Mouse (Mus musculus): ENCODE results near the gene Ffar2. TPM values are rescaled to one million over a fixed set of nuclear protein-coding genes. Genes with fewer than 3 reads are reported as not detected.

The Ffar2 gene
- polyA plus RNA-seq, 1 experiment from 2014 or later: 0.35 TPM

DNA sequence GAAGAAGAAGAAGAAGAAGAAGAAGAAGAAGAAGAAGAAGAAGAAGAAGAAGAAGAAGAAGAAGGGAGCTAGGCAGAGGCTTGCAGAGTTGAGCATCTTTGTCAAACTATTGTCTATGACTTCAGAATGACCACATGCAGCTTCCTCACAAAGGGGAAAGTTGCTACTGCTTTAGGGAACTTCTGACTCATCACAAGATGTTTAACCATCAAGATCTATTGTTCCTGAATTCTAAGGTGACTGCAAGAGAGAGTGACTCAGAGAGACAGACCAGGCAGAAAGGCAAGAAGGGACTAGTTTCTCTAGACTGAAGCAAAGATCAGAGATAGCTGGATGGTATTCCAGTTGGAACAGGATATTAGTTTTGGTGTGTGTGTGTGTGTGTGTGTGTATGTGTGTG is 28.7 kb downstream of the Ffar2 start:
- no peak for ATAC-seq (ENCODE audit: low read depth)
- H3K9ac ChIP-seq: no peak overlapping the region
- H3K27me3 ChIP-seq: no peaks in the 10 kb centered on the region

DNA sequence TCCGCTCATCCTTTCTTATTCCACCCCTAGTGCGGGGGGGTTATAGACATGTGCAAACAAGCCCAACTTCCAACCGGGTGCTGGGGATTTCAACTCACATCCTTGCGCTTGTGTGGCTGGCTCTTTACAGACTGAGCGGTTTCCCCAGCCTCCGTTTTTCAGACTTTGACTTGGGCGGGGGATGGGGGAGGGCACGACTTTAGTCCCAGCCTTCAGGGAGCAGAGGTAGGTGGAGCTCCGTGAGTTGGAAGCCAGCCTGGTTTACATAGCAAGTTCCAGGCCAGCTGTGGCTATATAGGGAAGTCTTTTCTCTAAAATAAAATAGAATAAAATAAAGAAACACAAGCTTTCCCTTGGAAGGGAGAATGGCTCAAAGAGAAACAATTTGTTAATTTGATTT is 31.7 kb downstream of the Ffar2 start:
- H3K36me3 ChIP-seq: no peaks in the 10 kb centered on the region
- no peaks in the 10 kb centered on the region for H3K9me3 ChIP-seq (replicated peaks)
- DNase-seq (no peak), ATAC-seq (ENCODE audit: low read depth) (no peak)
- no peak overlapping the region for H3K4me3 ChIP-seq (replicated peaks)
- WGBS (ENCODE audit: insufficient replicate concordance): 18% methylated on average over 9 of the region's 9 CpGs
- no peak overlapping the region for H3K27ac ChIP-seq
- H3K9ac ChIP-seq: no peak overlapping the region
- H3K4me1 ChIP-seq (replicated peaks): no peaks in the 10 kb centered on the region
- no peak overlapping the region for H3K4me2 ChIP-seq
- 0 out of 2 replicates have a peak, but pooled peaks cover 3% of the 10 kb centered on the region for H3K27me3 ChIP-seq

More for the DNA sequence above, 28.7 kb downstream of the Ffar2 start:
- Histone ChIP-seq H3K9me3 (replicated peaks) (peaks cover 3% of the 10 kb centered on the region), H3K27ac (no peak overlapping the region), H3K36me3 (no peaks in the 10 kb centered on the region), H3K4me3 (replicated peaks) (no peak overlapping the region), H3K4me1 (replicated peaks) (no peaks in the 10 kb centered on the region), H3K4me2 (no peak overlapping the region)
- DNase-seq: no peak

DNA sequence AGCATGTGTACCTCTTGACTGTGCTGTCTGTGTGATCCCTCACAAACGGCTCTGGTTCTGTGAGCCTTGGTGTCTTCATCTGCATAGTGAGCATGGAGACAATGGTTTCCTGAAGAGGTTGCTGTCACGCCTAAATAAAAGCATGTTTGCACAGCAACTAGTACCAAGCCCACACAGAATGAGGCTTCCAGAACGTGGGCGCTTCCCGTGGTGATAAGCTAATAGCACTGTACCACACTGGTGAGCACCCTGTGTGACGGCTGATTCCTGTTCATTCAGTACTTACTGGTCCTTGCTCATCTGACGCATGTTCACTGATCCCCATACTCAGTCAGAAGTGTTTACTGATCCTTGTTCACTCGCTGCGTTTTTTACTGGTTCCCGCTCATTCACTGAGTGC is 33.4 kb downstream of the Ffar2 start:
- 0 out of 2 replicates have a peak, but pooled peaks cover 3% of the 10 kb centered on the region for H3K27me3 ChIP-seq
- H3K4me2 ChIP-seq: no peak overlapping the region
- no peak overlapping the region for H3K9ac ChIP-seq
- no peak for ATAC-seq (ENCODE audit: low read depth)
- no peaks in the 10 kb centered on the region for H3K9me3 ChIP-seq (replicated peaks)
- no peaks in the 10 kb centered on the region for H3K36me3 ChIP-seq
- no peak overlapping the region for H3K4me3 ChIP-seq (replicated peaks)
- WGBS (ENCODE audit: insufficient replicate concordance): 62% methylated on average over 10 of the region's 10 CpGs
- DNase-seq: no peak
- H3K27ac ChIP-seq: no peak overlapping the region
- H3K4me1 ChIP-seq (replicated peaks): no peaks in the 10 kb centered on the region

DNA sequence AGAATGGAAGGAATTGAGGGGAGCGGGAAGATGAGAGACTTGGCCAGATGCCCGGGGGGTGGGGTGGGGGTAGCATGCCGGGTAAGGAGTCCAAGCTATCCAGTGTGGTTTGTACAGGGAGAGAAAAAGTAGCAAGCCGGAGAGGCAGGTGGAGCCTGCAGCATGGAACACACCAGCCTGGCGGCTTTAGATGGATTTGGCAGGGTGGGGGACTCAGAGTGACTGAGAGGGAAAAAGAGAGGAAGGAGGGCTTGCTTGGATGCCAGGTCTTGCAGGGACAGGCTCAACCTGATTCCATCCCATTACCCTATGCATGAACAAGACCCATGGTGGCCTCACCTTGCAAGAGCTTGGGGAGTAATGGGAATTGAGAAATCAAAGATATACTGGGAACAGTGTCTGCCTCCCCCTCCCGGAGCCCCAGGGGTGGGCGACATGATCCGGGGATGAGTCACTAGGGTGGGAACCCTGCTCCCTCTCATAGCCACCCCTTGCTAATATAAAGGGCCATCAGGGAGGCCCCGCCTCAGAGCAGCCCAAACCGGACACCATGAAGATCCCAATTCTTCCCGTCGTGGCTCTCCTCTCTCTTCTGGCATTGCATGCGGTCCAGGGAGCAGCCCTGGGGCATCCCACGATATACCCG is 36.1 kb downstream of the Ffar2 start, which contains the start of gene Krtdap:
Gene Krtdap, plus strand, starts transcription at position 520 of the 646 bp plus-strand sequence.
- no peaks in the 10 kb centered on the region for H3K4me1 ChIP-seq (replicated peaks)
- no peak within 1 kb of the TSS for H3K4me2 ChIP-seq
- H3K36me3 ChIP-seq: no peaks in the 10 kb centered on the region
- ATAC-seq (ENCODE audit: low read depth) (no peak), DNase-seq (no peak)
- H3K27me3 ChIP-seq: 0 out of 2 replicates have a peak, but pooled peaks cover 3% of the 10 kb centered on the region
- H3K4me3 ChIP-seq (replicated peaks): no peak within 1 kb of the TSS
- H3K9ac ChIP-seq: no peak within 1 kb of the TSS
- H3K9me3 ChIP-seq (replicated peaks): no peaks in the 10 kb centered on the region
- WGBS (ENCODE audit: insufficient replicate concordance): 46% methylated on average over 15 of the region's 15 CpGs
- H3K27ac ChIP-seq: no peak within 1 kb of the TSS

- Histone ChIP-seq H3K4me1 (replicated peaks) (no peaks in the 10 kb centered on the region), H3K4me3 (replicated peaks) (no peak overlapping the region), H3K9me3 (replicated peaks) (no peaks in the 10 kb centered on the region), H3K27ac (no peak overlapping the region), H3K36me3 (no peaks in the 10 kb centered on the region), H3K4me2 (no peak overlapping the region), H3K27me3 (0 out of 2 replicates have a peak, but pooled peaks cover 3% of the 10 kb centered on the region), H3K9ac (no peak overlapping the region)
- 63% methylated on average over 13 of the region's 13 CpGs for whole genome bisulfite sequencing (ENCODE audit: insufficient replicate concordance)
- DNase-seq (no peak), ATAC-seq (ENCODE audit: low read depth) (no peak)
Measured at GRCm38 (mm10) chr7:30785721-30786546, 37.6 kb downstream of the Ffar2 start.

DNA sequence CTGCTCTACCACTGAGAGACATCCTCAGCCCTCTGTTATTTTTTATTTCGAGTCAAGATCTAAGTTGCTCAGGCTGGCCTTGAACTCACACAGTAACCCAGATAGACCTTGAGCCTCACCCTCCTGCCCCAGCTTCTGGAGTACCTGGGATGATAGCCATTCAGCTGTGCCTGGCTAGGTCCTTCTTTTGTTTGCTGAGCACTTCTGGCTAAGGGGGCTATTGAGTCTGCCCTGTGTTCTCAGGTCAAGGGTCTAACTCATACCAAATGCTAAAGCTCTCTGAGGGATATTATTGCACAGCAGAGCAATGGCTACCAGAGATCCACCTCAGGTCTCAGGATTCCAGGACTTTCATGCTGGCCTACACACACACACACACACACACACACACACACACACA is 38.4 kb downstream of the Ffar2 start:
- Histone ChIP-seq H3K36me3 (no peaks in the 10 kb centered on the region), H3K27me3 (0 out of 2 replicates have a peak, but pooled peaks cover 3% of the 10 kb centered on the region), H3K4me3 (replicated peaks) (no peak overlapping the region), H3K4me1 (replicated peaks) (no peaks in the 10 kb centered on the region), H3K27ac (no peak overlapping the region), H3K9me3 (replicated peaks) (no peaks in the 10 kb centered on the region), H3K4me2 (no peak overlapping the region), H3K9ac (no peak overlapping the region)
- 33% methylated on average over 1 of the region's 1 CpGs for WGBS (ENCODE audit: insufficient replicate concordance)
- no peak for DNase-seq
- ATAC-seq (ENCODE audit: low read depth): no peak

DNA sequence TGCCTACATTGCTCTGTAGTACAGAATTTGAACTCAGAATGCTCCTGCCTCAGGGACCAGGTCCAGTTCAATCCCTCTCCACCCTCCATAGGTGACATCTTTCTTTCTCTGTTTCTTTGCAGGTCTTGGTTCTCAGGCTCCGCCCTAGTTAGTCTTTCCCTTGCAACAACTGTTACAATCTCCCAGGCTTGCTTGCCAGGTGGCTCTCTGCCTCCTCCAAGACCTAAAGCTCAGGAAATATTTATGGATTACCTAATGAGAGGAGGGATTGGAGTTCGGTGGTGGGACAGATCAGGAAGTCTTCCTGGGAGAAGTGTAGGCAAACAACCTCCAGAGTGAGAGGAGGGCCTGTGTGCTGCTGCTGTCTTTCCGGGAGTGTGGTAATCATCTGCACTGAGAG is 40.9 kb downstream of the Ffar2 start:
- WGBS (ENCODE audit: insufficient replicate concordance): 57% methylated on average over 3 of the region's 3 CpGs
- ATAC-seq (ENCODE audit: low read depth): no peak

DNA sequence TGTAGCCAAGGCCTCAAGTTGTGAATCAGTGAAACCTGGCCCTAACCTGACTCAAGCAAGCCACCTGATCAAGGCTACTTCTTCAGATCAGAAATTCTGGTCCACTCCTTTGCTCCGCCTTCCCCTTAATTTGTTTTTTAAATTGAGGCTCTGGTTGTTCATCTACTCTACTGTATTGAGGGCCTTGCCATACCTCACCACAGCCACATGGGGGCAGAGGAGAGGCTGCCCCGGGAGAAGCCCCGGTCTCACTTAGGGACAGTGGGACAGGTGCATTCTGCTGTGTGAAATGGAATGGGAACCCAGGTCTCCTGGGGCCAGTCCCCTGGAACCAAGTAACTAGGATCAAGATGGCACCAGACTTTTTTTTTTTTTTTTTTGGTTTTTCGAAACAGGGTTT is 41.8 kb downstream of the Ffar2 start:
- no peaks in the 10 kb centered on the region for H3K9me3 ChIP-seq (replicated peaks)
- H3K9ac ChIP-seq: no peak overlapping the region
- DNase-seq (no peak), ATAC-seq (ENCODE audit: low read depth) (no peak)
- WGBS (ENCODE audit: insufficient replicate concordance): 36% methylated on average over 4 of the region's 4 CpGs
- H3K4me2 ChIP-seq: no peak overlapping the region
- H3K4me1 ChIP-seq (replicated peaks): no peaks in the 10 kb centered on the region
- H3K36me3 ChIP-seq: no peaks in the 10 kb centered on the region
- no peak overlapping the region for H3K4me3 ChIP-seq (replicated peaks)
- H3K27me3 ChIP-seq: no peaks in the 10 kb centered on the region
- no peak overlapping the region for H3K27ac ChIP-seq

More for the DNA sequence above, 40.9 kb downstream of the Ffar2 start:
- Histone ChIP-seq H3K36me3 (no peaks in the 10 kb centered on the region), H3K9ac (no peak overlapping the region), H3K4me2 (no peak overlapping the region), H3K27me3 (no peaks in the 10 kb centered on the region), H3K9me3 (replicated peaks) (no peaks in the 10 kb centered on the region), H3K27ac (no peak overlapping the region), H3K4me1 (replicated peaks) (no peaks in the 10 kb centered on the region), H3K4me3 (replicated peaks) (no peak overlapping the region)
- DNase-seq: no peak

GRCm38 (mm10) chr7:30777911-30778310 is 45.7 kb downstream of the Ffar2 start:
- Histone ChIP-seq H3K4me3 (replicated peaks) (no peak overlapping the region), H3K27me3 (no peaks in the 10 kb centered on the region), H3K4me2 (no peak overlapping the region), H3K9me3 (replicated peaks) (no peaks in the 10 kb centered on the region), H3K27ac (no peak overlapping the region), H3K4me1 (replicated peaks) (no peaks in the 10 kb centered on the region), H3K9ac (no peak overlapping the region), H3K36me3 (no peaks in the 10 kb centered on the region)
- ATAC-seq (ENCODE audit: low read depth) (no peak), DNase-seq (no peak)
- 33% methylated on average over 1 of the region's 1 CpGs for WGBS (ENCODE audit: insufficient replicate concordance)

GRCm38 (mm10) chr7:30777081-30777579 is 46.4 kb downstream of the Ffar2 start:
- DNase-seq (no peak), ATAC-seq (ENCODE audit: low read depth) (no peak)
- Histone ChIP-seq H3K27me3 (no peaks in the 10 kb centered on the region), H3K4me3 (replicated peaks) (no peak overlapping the region), H3K4me1 (replicated peaks) (no peaks in the 10 kb centered on the region), H3K36me3 (no peaks in the 10 kb centered on the region), H3K9me3 (replicated peaks) (no peaks in the 10 kb centered on the region), H3K4me2 (no peak overlapping the region), H3K27ac (no peak overlapping the region), H3K9ac (no peak overlapping the region)
- WGBS (ENCODE audit: insufficient replicate concordance): 50% methylated on average over 7 of the region's 7 CpGs

GRCm38 (mm10) chr7:30776104-30776503 is 47.5 kb downstream of the Ffar2 start:
- ATAC-seq (ENCODE audit: low read depth) (no peak), DNase-seq (no peak)
- Histone ChIP-seq H3K4me2 (no peak overlapping the region), H3K9ac (no peak overlapping the region), H3K27me3 (no peaks in the 10 kb centered on the region), H3K9me3 (replicated peaks) (no peaks in the 10 kb centered on the region), H3K27ac (no peak overlapping the region), H3K4me1 (replicated peaks) (no peaks in the 10 kb centered on the region), H3K36me3 (no peaks in the 10 kb centered on the region), H3K4me3 (replicated peaks) (no peak overlapping the region)
- 72% methylated on average over 9 of the region's 9 CpGs for WGBS (ENCODE audit: insufficient replicate concordance)
